Mouse (Mus musculus): ENCODE measurements around the gene Cebpzos. TPM values are rescaled to one million over a fixed set of nuclear protein-coding genes. Genes with fewer than 3 reads are reported as not detected.

Gene Cebpzos
- total RNA-seq (2021), result 10 to 100 TPM; 24.0 to 29.4 TPM
- long read RNA-seq, experiment 1, transcript Cebpzos-202 (5 exons, 602 nt), result major isoform, 12 of 22 reads
- long read RNA-seq, experiment 1, partial matches to known transcripts, result 7 of 22 reads
- long read RNA-seq, experiment 1, other reads (novel, unspliced or antisense), result 1 of 22 reads
- long read RNA-seq, experiment 2, transcript Cebpzos-201 (5 exons, 753 nt), result major isoform, 11 of 26 reads
- long read RNA-seq, experiment 2, transcript Cebpzos-202 (5 exons, 602 nt), result minor isoform, 7 of 26 reads
- long read RNA-seq, experiment 2, partial matches to known transcripts, result 7 of 26 reads
- long read RNA-seq, experiment 2, other reads (novel, unspliced or antisense), result 1 of 26 reads

- DNase-seq (ENCODE audit: low spot score in 2 of 2), result peak; percentile 84 to 87
Measured at GRCm38 (mm10) chr17:78916369-78916813, at the start of gene Cebpzos. Cebpzos (plus strand) TSS chr17:78916500.

GRCm38 (mm10) chr17:78873886-78874285, 42.4 kb upstream of the Cebpzos start:
- no peak for DNase-seq (ENCODE audit: low spot score in 2 of 2)

GRCm38 (mm10) chr17:78881878-78882304, 34.4 kb upstream of the Cebpzos start:
- DNase-seq (ENCODE audit: low spot score in 2 of 2), result no peak

- DNase-seq (ENCODE audit: low spot score in 2 of 2), result peak; percentile 41 to 65
Measured at GRCm38 (mm10) chr17:78882401-78883112, 33.7 kb upstream of the Cebpzos start, which contains the start of gene Eif2ak2. Eif2ak2 (minus strand) TSS chr17:78882573.

GRCm38 (mm10) chr17:78883291-78883690, 33.0 kb upstream of the Cebpzos start:
- DNase-seq (ENCODE audit: low spot score in 2 of 2), result no peak

GRCm38 (mm10) chr17:78885286-78886065, 30.8 kb upstream of the Cebpzos start:
- DNase-seq (ENCODE audit: low spot score in 2 of 2), result no peak

- DNase-seq (ENCODE audit: low spot score in 2 of 2), result no peak
Measured at GRCm38 (mm10) chr17:78888554-78888953, 27.7 kb upstream of the Cebpzos start.

GRCm38 (mm10) chr17:78889184-78889583, 27.1 kb upstream of the Cebpzos start:
- DNase-seq (ENCODE audit: low spot score in 2 of 2), result no peak

- DNase-seq (ENCODE audit: low spot score in 2 of 2), result no peak
Measured at GRCm38 (mm10) chr17:78891020-78891419, 25.3 kb upstream of the Cebpzos start.

- no peak for DNase-seq (ENCODE audit: low spot score in 2 of 2)
Measured at GRCm38 (mm10) chr17:78894991-78895390, 21.3 kb upstream of the Cebpzos start.

GRCm38 (mm10) chr17:78895394-78895793, 20.9 kb upstream of the Cebpzos start:
- DNase-seq (ENCODE audit: low spot score in 2 of 2), result peak in 1 of 2 experiments; percentile 19

- no peak for DNase-seq (ENCODE audit: low spot score in 2 of 2)
Measured at GRCm38 (mm10) chr17:78903158-78903557, 13.1 kb upstream of the Cebpzos start.

GRCm38 (mm10) chr17:78906892-78907291, 9.4 kb upstream of the Cebpzos start, which contains the start of gene Sult6b1:
Sult6b1 (minus strand) TSS chr17:78906992.
- DNase-seq (ENCODE audit: low spot score in 2 of 2), result no peak

GRCm38 (mm10) chr17:78909374-78909773, 6.9 kb upstream of the Cebpzos start:
- DNase-seq (ENCODE audit: low spot score in 2 of 2), result no peak

- no peak for DNase-seq (ENCODE audit: low spot score in 2 of 2)
Measured at GRCm38 (mm10) chr17:78912861-78913281, 3.4 kb upstream of the Cebpzos start.

GRCm38 (mm10) chr17:78913921-78914320, 2.4 kb upstream of the Cebpzos start:
- DNase-seq (ENCODE audit: low spot score in 2 of 2), result no peak

GRCm38 (mm10) chr17:78915772-78916171, 528 bp upstream of the Cebpzos start:
- DNase-seq (ENCODE audit: low spot score in 2 of 2), result no peak

- DNase-seq (ENCODE audit: low spot score in 2 of 2), result no peak
Measured at GRCm38 (mm10) chr17:78916899-78917298, 599 bp downstream of the Cebpzos start.

GRCm38 (mm10) chr17:78917696-78918095, 1.4 kb downstream of the Cebpzos start:
- no peak for DNase-seq (ENCODE audit: low spot score in 2 of 2)

GRCm38 (mm10) chr17:78935857-78936256, 19.6 kb downstream of the Cebpzos start:
- DNase-seq (ENCODE audit: low spot score in 2 of 2), result no peak
